ENCODE assay signal across 16 mouse cellular contexts in the genomic region with DNA sequence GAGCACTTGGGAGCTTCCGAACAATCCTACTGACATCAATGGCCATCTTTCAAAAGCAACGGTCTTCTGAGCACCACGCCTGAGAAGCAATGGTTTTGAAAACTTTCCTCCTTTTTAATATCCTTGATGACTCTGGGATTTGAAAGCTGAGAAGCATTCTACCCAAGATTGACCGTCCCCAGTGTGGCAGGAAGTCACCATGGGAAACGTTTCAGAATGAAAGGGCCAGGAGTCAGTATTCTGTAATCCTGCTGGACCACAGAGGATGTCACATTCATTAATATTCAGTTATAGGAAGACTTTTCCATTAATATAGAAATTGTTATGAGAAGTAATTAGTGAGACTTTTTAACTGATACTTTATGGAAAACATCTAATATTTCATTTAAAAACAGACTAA.
DNase-seq lines count a peak whose midpoint lies in the region; ATAC-seq and TF ChIP-seq lines count a peak whose summit lies in the region.
"Had no signal": no experiment of that assay in that cellular context is flagged by ENCODE, and none has a peak within 500 bp of the region (broad histone marks: within the 10 kb centered on the region; RNA-seq: fewer than 3 reads in every experiment).

No protein-coding gene starts in this region.

- no peaks in the 10 kb centered on the region for H3K27me3 ChIP-seq in kidney, embryonic 14.5 days (ENCODE audit: control insufficient read depth, insufficient read depth, low read length)
- no peaks in the 10 kb centered on the region for H3K27me3 ChIP-seq in lung, embryonic 16.5 days (ENCODE audit: control insufficient read depth, insufficient read depth, low read depth, low read length)
- no peaks in the 10 kb centered on the region for H3K27me3 ChIP-seq in stomach, embryonic 15.5 days (replicated peaks)
- H3K27me3 ChIP-seq: CH12.LX; embryonic facial prominence, embryonic 15.5 days; forebrain, embryonic 12.5 days; hindbrain, embryonic 15.5 days; neural tube, embryonic 12.5 days had no signal

- H3K4me3 ChIP-seq in gastrocnemius, adult 2 months: no peak overlapping the region
- H3K4me3 ChIP-seq in kidney, embryonic 14.5 days (ENCODE audit: low read length): no peak overlapping the region
- H3K4me3 ChIP-seq in lung, embryonic 16.5 days (ENCODE audit: low read length): no peak overlapping the region
- H3K4me3 ChIP-seq in stomach, embryonic 15.5 days (replicated peaks): no peak overlapping the region
- H3K4me3 ChIP-seq: embryonic facial prominence, embryonic 15.5 days; forebrain, embryonic 12.5 days; hindbrain, embryonic 15.5 days; neural tube, embryonic 12.5 days had no signal

- 32% methylated on average over 5 of the region's 5 CpGs for WGBS in kidney, embryonic 14.5 days
- 23% methylated on average over 5 of the region's 5 CpGs for WGBS in lung, embryonic 16.5 days
- 27% methylated on average over 5 of the region's 5 CpGs for WGBS in stomach, embryonic 15.5 days

- H3K9ac ChIP-seq in kidney, embryonic 14.5 days (ENCODE audit: low read depth, low read length): no peak overlapping the region
- H3K9ac ChIP-seq in lung, embryonic 16.5 days (ENCODE audit: low read length): peak overlapping the region; percentile 24; the same call in 1 of the 2 replicates
- no peak overlapping the region for H3K9ac ChIP-seq in stomach, embryonic 15.5 days
- H3K9ac ChIP-seq: embryonic facial prominence, embryonic 15.5 days; forebrain, embryonic 12.5 days; hindbrain, embryonic 15.5 days; liver, embryonic 14.5 days; neural tube, embryonic 12.5 days had no signal

- DNase-seq in gastrocnemius, adult 2 months: no peak
- DNase-seq in gastrocnemius, adult 18-20 months (ENCODE audit: low spot score): no peak
- no peak for DNase-seq in kidney, adult 11 months
- DNase-seq in lung, postnatal 25 days (ENCODE audit: low spot score): no peak
- DNase-seq in left cerebral cortex, postnatal 10 days (ENCODE audit: extremely low spot score in 1 of 2, low spot score in 2 of 2): no peak
- DNase-seq: adrenal gland, postnatal 10 days; cerebellum, adult 8-10 months had no signal

- no peak overlapping the region for H3K4me2 ChIP-seq in kidney, embryonic 14.5 days (replicated peaks; ENCODE audit: low read depth, low read length)
- H3K4me2 ChIP-seq in lung, embryonic 16.5 days (ENCODE audit: low read depth, low read length): no peak overlapping the region
- H3K4me2 ChIP-seq in stomach, embryonic 15.5 days: no peak overlapping the region
- H3K4me2 ChIP-seq: embryonic facial prominence, embryonic 15.5 days; forebrain, embryonic 12.5 days; hindbrain, embryonic 15.5 days; neural tube, embryonic 12.5 days had no signal

- ATAC-seq in kidney, embryonic 14.5 days (ENCODE audit: low FRiP score, low TSS enrichment): no peak
- peak; percentile 67 for ATAC-seq in lung, embryonic 16.5 days (ENCODE audit: low read depth)
- no peak for ATAC-seq in stomach, embryonic 15.5 days (ENCODE audit: insufficient read depth, low FRiP score, low read depth)

- TF ChIP-seq CTCF in gastrocnemius, adult 2 months (IDR thresholded peaks at IDR 0.05): no peak

- no peaks in the 10 kb centered on the region for H3K9me3 ChIP-seq in kidney, embryonic 14.5 days (ENCODE audit: control insufficient read depth, low read length)
- no peaks in the 10 kb centered on the region for H3K9me3 ChIP-seq in lung, embryonic 16.5 days (ENCODE audit: control insufficient read depth, low read length)
- H3K9me3 ChIP-seq in stomach, embryonic 15.5 days: no peaks in the 10 kb centered on the region
- H3K9me3 ChIP-seq: embryonic facial prominence, embryonic 15.5 days; forebrain, embryonic 12.5 days; hindbrain, embryonic 15.5 days; neural tube, embryonic 12.5 days had no signal

- peak overlapping the region; percentile 61 for H3K27ac ChIP-seq in gastrocnemius, adult 2 months
- H3K27ac ChIP-seq in kidney, embryonic 14.5 days (ENCODE audit: low read depth, low read length): peak overlapping the region; percentile 73
- peak overlapping the region; percentile 95 for H3K27ac ChIP-seq in lung, embryonic 16.5 days (ENCODE audit: low read length)
- H3K27ac ChIP-seq in stomach, embryonic 15.5 days: peak overlapping the region; percentile 61
- H3K27ac ChIP-seq: embryonic facial prominence, embryonic 15.5 days; forebrain, embryonic 12.5 days; hindbrain, embryonic 15.5 days; liver, embryonic 14.5 days; neural tube, embryonic 12.5 days had no signal

- H3K4me1 ChIP-seq in kidney, embryonic 14.5 days (ENCODE audit: control insufficient read depth, insufficient read depth, low read length): peaks cover 14% of the 10 kb centered on the region
- peaks cover 30% of the 10 kb centered on the region for H3K4me1 ChIP-seq in lung, embryonic 16.5 days (replicated peaks; ENCODE audit: control insufficient read depth, insufficient read depth, low read length)
- peaks cover 17% of the 10 kb centered on the region for H3K4me1 ChIP-seq in stomach, embryonic 15.5 days
- H3K4me1 ChIP-seq: neural tube, embryonic 12.5 days had no signal

- H3K36me3 ChIP-seq in kidney, embryonic 14.5 days (ENCODE audit: control insufficient read depth, insufficient read depth, low read length): no peaks in the 10 kb centered on the region
- no peaks in the 10 kb centered on the region for H3K36me3 ChIP-seq in lung, embryonic 16.5 days (ENCODE audit: control insufficient read depth, insufficient read depth, low read length)
- H3K36me3 ChIP-seq in stomach, embryonic 15.5 days: no peaks in the 10 kb centered on the region
- H3K36me3 ChIP-seq: embryonic facial prominence, embryonic 15.5 days; forebrain, embryonic 12.5 days; hindbrain, embryonic 15.5 days; neural tube, embryonic 12.5 days had no signal

- intact Hi-C loops in gastrocnemius, adult 2 months (cut with DNase I): no loop called here
- intact Hi-C loops in left cerebral cortex, postnatal 10 days (cut with DNase I): no loop called here
